Mouse (Mus musculus): Measurements from ENCODE around the gene Nrip1.

GRCm38 (mm10) chr16:76289495-76289894 is 84.1 kb downstream of the Nrip1 start:
- no peak for TF ChIP-seq JUND (conservative IDR thresholded peaks at IDR 0.05; ENCODE audit: low read depth, low read length)
- no peak for TF ChIP-seq CTCF (conservative IDR thresholded peaks at IDR 0.05 in 1 of 2, IDR thresholded peaks at IDR 0.05 in 1 of 2; ENCODE audit: low read depth in 2 of 2, low read length in 2 of 2)
- no peak for TF ChIP-seq MAFK (IDR thresholded peaks at IDR 0.05; ENCODE audit: insufficient replicate concordance, low read length)
- TF ChIP-seq SMC3 (IDR thresholded peaks at IDR 0.05; ENCODE audit: low read depth, low read length), result no peak
- no peak for TF ChIP-seq CHD2 (IDR thresholded peaks at IDR 0.05; ENCODE audit: low read length)
- no peak for TF ChIP-seq POLR2A (IDR thresholded peaks at IDR 0.05; ENCODE audit: low read depth, low read length)
- no peak for TF ChIP-seq EP300 (IDR thresholded peaks at IDR 0.05; ENCODE audit: low read length)
- no peak for TF ChIP-seq ETS1 (conservative IDR thresholded peaks at IDR 0.05; ENCODE audit: low read depth, low read length)

Measured in CH12.LX (cell line).